Comparison of ENCODE assay signal across 8 mouse cellular contexts in genomic region chr16:14316884-14317876, GRCm38 (mm10). TPM values are rescaled to one million over a fixed set of nuclear protein-coding genes. Genes with fewer than 3 reads are reported as not detected.
DNase-seq lines count a peak whose midpoint lies in the region; ATAC-seq and TF ChIP-seq lines count a peak whose summit lies in the region.

TSS of gene Fopnl (minus strand) at chr16:14317405.

- TF ChIP-seq CTCF in bone marrow, adult 2 months (IDR thresholded peaks at IDR 0.05; ENCODE audit: control insufficient read depth, insufficient read depth, low read length): no peak
- no peak; the same call in 1 of the 2 replicates for TF ChIP-seq CTCF in midbrain, postnatal 0 days (IDR thresholded peaks at IDR 0.05)

- peak within 1 kb of the TSS; percentile 77 for H3K27ac ChIP-seq in bone marrow, adult 2 months (ENCODE audit: control insufficient read depth, insufficient read depth, low read depth, low read length, poor library complexity)
- peak within 1 kb of the TSS; percentile 91 for H3K27ac ChIP-seq in embryonic facial prominence, embryonic 15.5 days (replicated peaks)
- peak within 1 kb of the TSS; percentile 67 for H3K27ac ChIP-seq in limb, embryonic 14.5 days (replicated peaks; ENCODE audit: low read depth, low read length)
- peak within 1 kb of the TSS; percentile 83 for H3K27ac ChIP-seq in midbrain, postnatal 0 days (ENCODE audit: low read depth, low read length)

- peak within 1 kb of the TSS; percentile 60 for H3K9ac ChIP-seq in embryonic facial prominence, embryonic 15.5 days
- peak within 1 kb of the TSS; percentile 70 for H3K9ac ChIP-seq in limb, embryonic 14.5 days (ENCODE audit: low read depth, low read length, severe bottlenecking)
- peak within 1 kb of the TSS; percentile 81 for H3K9ac ChIP-seq in midbrain, postnatal 0 days (replicated peaks; ENCODE audit: low read length, poor library complexity, severe bottlenecking)

- peak within 1 kb of the TSS; percentile 76 for H3K4me2 ChIP-seq in embryonic facial prominence, embryonic 15.5 days (replicated peaks)
- peak within 1 kb of the TSS; percentile 53 for H3K4me2 ChIP-seq in limb, embryonic 14.5 days (replicated peaks; ENCODE audit: low read depth, low read length, severe bottlenecking)
- peak within 1 kb of the TSS; percentile 71 for H3K4me2 ChIP-seq in midbrain, postnatal 0 days (ENCODE audit: low read depth, low read length, poor library complexity, severe bottlenecking)

- ATAC-seq in embryonic facial prominence, embryonic 15.5 days (ENCODE audit: insufficient number of reproducible peaks, low FRiP score, low TSS enrichment, low read depth): peak; percentile 100
- peak; percentile 100 for ATAC-seq in limb, embryonic 14.5 days (ENCODE audit: low FRiP score, low read depth)
- peak; percentile 100 for ATAC-seq in midbrain, postnatal 0 days (ENCODE audit: low FRiP score)

- peak; percentile 78 for TF ChIP-seq POLR2A in bone marrow, adult 2 months (IDR thresholded peaks at IDR 0.05; ENCODE audit: borderline replicate concordance, control insufficient read depth, low read depth, low read length)
- peak; percentile 68; the same call in 1 of the 2 replicates for TF ChIP-seq POLR2A in limb, embryonic 14.5 days (IDR thresholded peaks at IDR 0.05; ENCODE audit: borderline replicate concordance, extremely low read depth, insufficient read depth, insufficient read length)

- no peaks in the 10 kb centered on the region for H3K27me3 ChIP-seq in embryonic facial prominence, embryonic 15.5 days
- no peaks in the 10 kb centered on the region for H3K27me3 ChIP-seq in limb, embryonic 14.5 days (ENCODE audit: control insufficient read depth, insufficient read depth, low read length)
- no peaks in the 10 kb centered on the region for H3K27me3 ChIP-seq in midbrain, postnatal 0 days (ENCODE audit: insufficient read depth, low read length)

- peak; percentile 97 for DNase-seq in 416B (ENCODE audit: low read depth)
- DNase-seq in heart, adult 8-10 months (ENCODE audit: low spot score): peak; percentile 96
- peak; percentile 98 for DNase-seq in kidney, adult 9 months
- DNase-seq in limb, embryonic 14.5 days (ENCODE audit: low spot score): peak; percentile 98
- peak; percentile 99 for DNase-seq in midbrain, postnatal 0 days (ENCODE audit: low spot score)
- DNase-seq in spleen, postnatal 14 days (ENCODE audit: low spot score in 2 of 2): peak; percentile 88 to 93

- H3K36me3 ChIP-seq in embryonic facial prominence, embryonic 15.5 days: peaks cover 13% of the 10 kb centered on the region
- H3K36me3 ChIP-seq in limb, embryonic 14.5 days (ENCODE audit: control insufficient read depth, insufficient read depth, low read length): peaks cover 15% of the 10 kb centered on the region
- H3K36me3 ChIP-seq in midbrain, postnatal 0 days (ENCODE audit: insufficient read depth, low read length): peaks cover 3% of the 10 kb centered on the region; the same call in 1 of the 2 replicates

- no peaks in the 10 kb centered on the region for H3K4me1 ChIP-seq in bone marrow, adult 2 months (ENCODE audit: control insufficient read depth, insufficient read depth, low read length)
- H3K4me1 ChIP-seq in embryonic facial prominence, embryonic 15.5 days: peaks cover 11% of the 10 kb centered on the region
- peaks cover 11% of the 10 kb centered on the region for H3K4me1 ChIP-seq in limb, embryonic 14.5 days (ENCODE audit: control insufficient read depth, insufficient read depth, low read length)
- peaks cover 10% of the 10 kb centered on the region for H3K4me1 ChIP-seq in midbrain, postnatal 0 days (ENCODE audit: insufficient read depth, low read length)

- no peaks in the 10 kb centered on the region for H3K9me3 ChIP-seq in embryonic facial prominence, embryonic 15.5 days (replicated peaks)
- no peaks in the 10 kb centered on the region for H3K9me3 ChIP-seq in limb, embryonic 14.5 days (ENCODE audit: control insufficient read depth, low read length)
- H3K9me3 ChIP-seq in midbrain, postnatal 0 days (ENCODE audit: low read length): no peaks in the 10 kb centered on the region

- peak within 1 kb of the TSS; percentile 85 for H3K4me3 ChIP-seq in bone marrow, adult 2 months (replicated peaks; ENCODE audit: control insufficient read depth, low read depth, low read length)
- peak within 1 kb of the TSS; percentile 79 for H3K4me3 ChIP-seq in embryonic facial prominence, embryonic 15.5 days (replicated peaks)
- peak within 1 kb of the TSS; percentile 64 for H3K4me3 ChIP-seq in limb, embryonic 14.5 days (replicated peaks; ENCODE audit: low read length)
- H3K4me3 ChIP-seq in midbrain, postnatal 0 days (ENCODE audit: low read depth, low read length): peak within 1 kb of the TSS; percentile 85

- under 1% methylated on average over 51 of the region's 51 CpGs for WGBS in bone marrow, adult 2 months
- 4% methylated on average over 51 of the region's 51 CpGs for WGBS in embryonic facial prominence, embryonic 15.5 days
- WGBS in limb, embryonic 14.5 days: 5% methylated on average over 51 of the region's 51 CpGs
- 3% methylated on average over 51 of the region's 51 CpGs for WGBS in midbrain, postnatal 0 days

RNA-seq across cellular contexts. Expression of gene Fopnl, which starts in this region (rescaled TPM):
- polyA plus RNA-seq in bone marrow, adult 2 months (2011; ENCODE audit: insufficient read depth, insufficient read length, low replicate concordance, missing spikeins): 45.6 and 59.1 TPM in 2 replicates
- polyA plus RNA-seq in embryonic facial prominence, embryonic 15.5 days (2015; fragmentation: Nextera tagmentation; extraction: Ambion mirVana): 145 and 156 TPM in 2 replicates
- total RNA-seq in heart, adult 8-10 months (2022): 10 to 100 TPM; 61.1 to 70.9 (median 64.9) TPM
- polyA plus RNA-seq in limb, embryonic 14.5 days (2012; rRNA removed): 65.2 and 79.4 TPM in 2 replicates
- polyA plus RNA-seq in limb, embryonic 14.5 days (2014; fragmentation: Nextera tagmentation; extraction: Ambion mirVana): 143 and 161 TPM in 2 replicates
- total RNA-seq in midbrain, postnatal 0 days (2014; rRNA removed): 114 and 124 TPM in 2 replicates
- polyA plus RNA-seq in midbrain, postnatal 0 days (2015; fragmentation: Nextera tagmentation; extraction: Ambion mirVana): 212 and 217 TPM in 2 replicates

Comparison
In these comparisons a context has a peak if more than half of its experiments do, and no peak if none do; other contexts are left out.
1. Peak in every context shown above with its lines: DNase-seq, ATAC-seq, H3K4me3 ChIP-seq and H3K27ac ChIP-seq.